Mouse (Mus musculus): ENCODE measurements around the gene Olfr1034.
"Not testable (repeated sequence)": the region's sequence is repeated elsewhere in the genome, so short reads cannot be mapped to it uniquely, and the experiment has no call there.

GRCm38 (mm10) chr2:86050777-86051176 lies 5.1 kb downstream of the Olfr1034 start:
- TF ChIP-seq CTCF (IDR thresholded peaks at IDR 0.05; ENCODE audit: low read depth, low read length); POLR2A (IDR thresholded peaks at IDR 0.05; ENCODE audit: borderline replicate concordance, low read depth, low read length): not testable (repeated sequence)
